Comparison of ENCODE assay signal across 29 mouse cellular contexts in the genomic region with DNA sequence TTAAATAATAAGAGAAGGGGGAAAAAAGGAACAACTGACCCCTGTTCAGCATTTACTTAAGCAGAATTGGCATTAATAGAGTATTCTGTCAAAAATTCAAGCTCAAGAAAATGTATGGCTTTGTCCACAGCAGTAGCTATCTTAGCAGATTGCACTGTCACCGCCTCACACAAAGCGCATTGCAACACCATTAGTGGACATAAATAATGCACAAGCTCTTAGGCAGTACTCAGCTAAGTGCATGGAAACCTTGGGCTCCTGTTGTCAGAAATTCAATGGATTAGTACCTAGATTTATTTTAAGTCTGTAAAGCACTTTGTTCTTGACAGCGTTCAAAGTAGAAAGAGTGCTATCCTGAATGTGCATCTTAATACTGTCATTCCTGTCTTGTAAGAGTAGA.
DNase-seq lines count a peak whose midpoint lies in the region; ATAC-seq lines count a peak whose summit lies in the region.
"Had no signal": no experiment of that assay in that cellular context is flagged by ENCODE, and none has a peak within 500 bp of the region (broad histone marks: within the 10 kb centered on the region; RNA-seq: fewer than 3 reads in every experiment).

No protein-coding gene starts in this region.

- H3K4me2 ChIP-seq in midbrain, embryonic 12.5 days (replicated peaks), result no peak overlapping the region
- no peak overlapping the region for H3K4me2 ChIP-seq in midbrain, embryonic 11.5 days
- H3K4me2 ChIP-seq: embryonic facial prominence, embryonic 13.5 days; hindbrain, embryonic 14.5 days; intestine, embryonic 15.5 days; limb, embryonic 12.5 days; lung, embryonic 15.5 days had no signal

- H3K36me3 ChIP-seq in midbrain, embryonic 12.5 days, result no peaks in the 10 kb centered on the region
- no peaks in the 10 kb centered on the region for H3K36me3 ChIP-seq in midbrain, embryonic 11.5 days (ENCODE audit: control insufficient read depth, insufficient read depth, low read length)
- H3K36me3 ChIP-seq: embryonic facial prominence, embryonic 13.5 days; forebrain, embryonic 10.5 days; G1E; intestine, embryonic 15.5 days; limb, embryonic 12.5 days; lung, embryonic 15.5 days had no signal

- no peak overlapping the region for H3K4me3 ChIP-seq in midbrain, embryonic 12.5 days
- H3K4me3 ChIP-seq in midbrain, embryonic 11.5 days (ENCODE audit: low read depth, low read length), result no peak overlapping the region
- H3K4me3 ChIP-seq: embryonic facial prominence, embryonic 13.5 days; forebrain, embryonic 10.5 days; intestine, embryonic 15.5 days; layer of hippocampus, adult 2 months; left cerebral cortex, adult 2 months; limb, embryonic 12.5 days; lung, embryonic 15.5 days; megakaryocyte, embryonic 14.5 days had no signal

- no peaks in the 10 kb centered on the region for H3K27me3 ChIP-seq in midbrain, embryonic 12.5 days
- no peaks in the 10 kb centered on the region for H3K27me3 ChIP-seq in midbrain, embryonic 11.5 days (ENCODE audit: control insufficient read depth, insufficient read depth, low read length)
- H3K27me3 ChIP-seq: embryonic facial prominence, embryonic 13.5 days; intestine, embryonic 15.5 days; limb, embryonic 12.5 days; lung, embryonic 15.5 days; megakaryocyte, embryonic 14.5 days had no signal

- no peak overlapping the region for H3K27ac ChIP-seq in midbrain, embryonic 12.5 days (replicated peaks)
- no peak overlapping the region for H3K27ac ChIP-seq in midbrain, embryonic 11.5 days (ENCODE audit: low read depth, low read length)
- H3K27ac ChIP-seq: embryonic facial prominence, embryonic 13.5 days; forebrain, embryonic 10.5 days; hindbrain, embryonic 14.5 days; intestine, embryonic 15.5 days; layer of hippocampus, adult 2 months; left cerebral cortex, adult 2 months; limb, embryonic 12.5 days; lung, embryonic 15.5 days had no signal

- WGBS in midbrain, embryonic 12.5 days, result 65% methylated on average over 3 of the region's 3 CpGs
- WGBS in midbrain, embryonic 11.5 days, result 72% methylated on average over 3 of the region's 3 CpGs

- ATAC-seq in midbrain, embryonic 12.5 days (ENCODE audit: low FRiP score, low read depth), result peak; percentile 68; the same call in 1 of the 2 replicates
- ATAC-seq in midbrain, embryonic 11.5 days (ENCODE audit: low FRiP score), result no peak
- ATAC-seq: forebrain, embryonic 16.5 days; intestine, embryonic 15.5 days had no signal

- no peaks in the 10 kb centered on the region for H3K4me1 ChIP-seq in midbrain, embryonic 12.5 days
- H3K4me1 ChIP-seq in midbrain, embryonic 11.5 days (ENCODE audit: control insufficient read depth, insufficient read depth, low read length), result no peaks in the 10 kb centered on the region
- H3K4me1 ChIP-seq: embryonic facial prominence, embryonic 13.5 days; forebrain, embryonic 10.5 days; intestine, embryonic 15.5 days; limb, embryonic 12.5 days; lung, embryonic 15.5 days had no signal

- H3K9ac ChIP-seq in midbrain, embryonic 12.5 days (replicated peaks), result no peak overlapping the region
- no peak overlapping the region for H3K9ac ChIP-seq in midbrain, embryonic 11.5 days (ENCODE audit: low read length)
- H3K9ac ChIP-seq: embryonic facial prominence, embryonic 13.5 days; hindbrain, embryonic 14.5 days; intestine, embryonic 15.5 days; limb, embryonic 12.5 days; lung, embryonic 15.5 days had no signal

- DNase-seq in embryo, embryonic 10 days (ENCODE audit: low spot score), result peak; percentile 9
- DNase-seq in embryo, embryonic 9.5 days (ENCODE audit: extremely low spot score), result no peak
- no peak for DNase-seq in midbrain, embryonic 11.5 days (ENCODE audit: low spot score, missing footprints)
- peak; percentile 46 for DNase-seq in 416B (ENCODE audit: low read depth)
- DNase-seq in mesoderm, embryonic 11.5 days (ENCODE audit: low read depth, low spot score), result peak; percentile 51
- no peak for DNase-seq in lung, postnatal 4 days
- DNase-seq in urinary bladder, postnatal 10 days (ENCODE audit: low spot score), result no peak
- DNase-seq: adrenal gland, postnatal 10 days; cerebellum, adult 18-20 months; cerebellum, postnatal 10 days; gastrocnemius, postnatal 14 days; heart, postnatal 14 days; kidney, adult 2 months; kidney, postnatal 36 days; right cerebral cortex, adult 18-20 months; spleen, adult 18-20 months; thymus, postnatal 14 days had no signal

- no peaks in the 10 kb centered on the region for H3K9me3 ChIP-seq in midbrain, embryonic 12.5 days
- no peaks in the 10 kb centered on the region for H3K9me3 ChIP-seq in midbrain, embryonic 11.5 days (ENCODE audit: control insufficient read depth, low read length)
- H3K9me3 ChIP-seq: embryonic facial prominence, embryonic 13.5 days; intestine, embryonic 15.5 days; lung, embryonic 15.5 days; megakaryocyte, embryonic 14.5 days had no signal

Comparison
In these comparisons a context has a peak if more than half of its experiments do, and no peak if none do; other contexts are left out.
1. DNase-seq: peak in embryo, embryonic 10 days (single experiment), 416B (single experiment) and mesoderm, embryonic 11.5 days (single experiment); none in embryo, embryonic 9.5 days (single experiment), midbrain, embryonic 11.5 days (single experiment), lung, postnatal 4 days (0 of 2) and urinary bladder, postnatal 10 days (single experiment).